Mouse (Mus musculus) kidney, postnatal 0 days (tissue): ENCODE results near the gene Prss30. TPM values are rescaled to one million over a fixed set of nuclear protein-coding genes. Genes with fewer than 3 reads are reported as not detected.

Experiments used
- ATAC-seq: fragments of 200-750 bp; cut with Nextera tagmentation; replicated peaks from 2 replicates; pipeline ENCODE4 v1.8.0; 2017; ENCODE audit warnings: low read depth, moderate number of reproducible peaks, moderate TSS enrichment, moderate library complexity; ENCODE audit not compliant: low FRiP score
- DNase-seq: peaks from one replicate; pipeline ENCODE4 v3.0.0-alpha.2; 2016; ENCODE audit warnings: low spot score
- H3K27ac ChIP-seq: fragments of 300-500 bp; sonication (generic); 2 replicates; pipeline ENCODE4 v1.5.1; 2014; ENCODE audit warnings: mild to moderate bottlenecking
- H3K27me3 ChIP-seq: fragments of 300-500 bp; sonication (generic); 2 replicates; pipeline ENCODE4 v1.6.1; 2014; ENCODE audit warnings: low read length, mixed read lengths; ENCODE audit not compliant: insufficient read depth
- H3K36me3 ChIP-seq: fragments of 300-500 bp; sonication (generic); 2 replicates; pipeline ENCODE4 v1.6.1; 2014; ENCODE audit warnings: low read length, mixed read lengths; ENCODE audit not compliant: insufficient read depth
- H3K4me1 ChIP-seq: fragments of 300-500 bp; sonication (generic); replicated peaks from 2 replicates; pipeline ENCODE4 v1.6.1; 2014; ENCODE audit warnings: antibody characterized with exemption, low read length, mixed read lengths; ENCODE audit not compliant: insufficient read depth
- H3K4me2 ChIP-seq: fragments of 300-500 bp; sonication (generic); 2 replicates; pipeline ENCODE4 v1.6.1; 2014; ENCODE audit warnings: mild to moderate bottlenecking, low read length, moderate library complexity, mixed read lengths
- H3K4me3 ChIP-seq: fragments of 300-500 bp; sonication (generic); replicated peaks from 2 replicates; pipeline ENCODE4 v1.5.1; 2014; ENCODE audit warnings: low read depth, low read length
- H3K9ac ChIP-seq: fragments of 300-500 bp; sonication (generic); 2 replicates; pipeline ENCODE4 v1.6.1; 2014; ENCODE audit warnings: low read depth, low read length
- H3K9me3 ChIP-seq: fragments of 300-500 bp; sonication (generic); replicated peaks from 2 replicates; pipeline ENCODE4 v1.6.1; 2016; ENCODE audit warnings: low read length, inconsistent platforms, mixed read lengths
- CTCF ChIP-seq: IDR thresholded peaks from 2 replicates; pipeline ENCODE4 v1.5.1; 2016; ENCODE audit warnings: antibody characterized with exemption, low read depth, mild to moderate bottlenecking, moderate library complexity
- WGBS: fragments of 180-500 bp; shearing (Covaris S2); extraction: QIAGEN DNeasy Blood & Tissue Kit; methylation state at CpG from one replicate; pipeline ENCODE4 v1.1.7; 2014; 5-methylcytosine and 5-hydroxymethylcytosine counted together
- polyA plus RNA-seq: library from polyadenylated mRNA; unstranded; fragments of >200 nt; fragmentation: Nextera tagmentation; extraction: Ambion mirVana; gene quantifications from 2 replicates; pipeline ENCODE4 v1.2.1, GENCODE M21; 2015

Prss30 gene
- polyA plus RNA-seq, 1 experiment from 2014 or later = 0.25 TPM

- H3K4me2 ChIP-seq = peak overlapping the region; percentile 39
- no peaks in the 10 kb centered on the region for H3K27me3 ChIP-seq
- WGBS = 36% methylated on average over 9 of the region's 9 CpGs
- no peaks in the 10 kb centered on the region for H3K9me3 ChIP-seq
- H3K4me3 ChIP-seq = no peak overlapping the region
- no peak for TF ChIP-seq CTCF
- H3K4me1 ChIP-seq = no peaks in the 10 kb centered on the region
- peak overlapping the region; percentile 83 for H3K27ac ChIP-seq
- H3K9ac ChIP-seq = no peak overlapping the region
- DNase-seq = peak; percentile 31
- peak; percentile 91 for ATAC-seq
- H3K36me3 ChIP-seq = no peaks in the 10 kb centered on the region
Observed at GRCm38 (mm10) chr17:23992789-23993553, 12.6 kb upstream of the Prss30 start.

DNA sequence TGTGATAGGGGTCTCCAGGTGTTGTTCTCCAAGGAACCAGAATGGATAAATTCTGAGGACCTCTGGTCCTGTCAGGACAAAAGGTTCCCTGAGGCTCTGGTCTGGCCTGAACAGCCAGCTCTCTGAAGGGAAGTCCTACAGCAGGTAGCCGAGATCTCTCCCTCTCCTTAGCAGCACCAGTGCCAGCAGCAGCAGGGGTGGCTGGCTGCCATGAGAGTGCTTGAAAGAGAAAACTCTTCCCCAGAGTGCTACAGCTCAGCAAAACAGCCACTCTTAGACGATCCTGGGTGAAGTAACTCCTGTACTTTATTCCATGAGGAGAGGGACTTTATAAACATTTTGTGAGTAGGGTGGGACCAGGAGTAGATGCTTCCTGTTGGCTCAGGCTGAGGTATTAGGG, 9.4 kb upstream of the Prss30 start:
- DNase-seq (no peak), ATAC-seq (no peak)
- Histone ChIP-seq H3K4me3 (no peak overlapping the region), H3K27ac (no peak overlapping the region), H3K27me3 (no peaks in the 10 kb centered on the region), H3K36me3 (no peaks in the 10 kb centered on the region), H3K4me2 (no peak overlapping the region), H3K4me1 (no peaks in the 10 kb centered on the region), H3K9ac (no peak overlapping the region), H3K9me3 (no peaks in the 10 kb centered on the region)
- no peak for TF ChIP-seq CTCF
- WGBS = 45% methylated on average over 2 of the region's 2 CpGs

- H3K36me3 ChIP-seq = no peaks in the 10 kb centered on the region
- no peak overlapping the region for H3K4me3 ChIP-seq
- DNase-seq (no peak), ATAC-seq (no peak)
- no peak overlapping the region for H3K4me2 ChIP-seq
- H3K27me3 ChIP-seq = no peaks in the 10 kb centered on the region
- TF ChIP-seq CTCF = no peak
- no peak overlapping the region for H3K27ac ChIP-seq
- 80% methylated on average over 1 of the region's 1 CpGs for WGBS
- H3K4me1 ChIP-seq = no peaks in the 10 kb centered on the region
- no peak overlapping the region for H3K9ac ChIP-seq
- no peaks in the 10 kb centered on the region for H3K9me3 ChIP-seq
Observed at GRCm38 (mm10) chr17:23984989-23985388, 4.6 kb upstream of the Prss30 start.

DNA sequence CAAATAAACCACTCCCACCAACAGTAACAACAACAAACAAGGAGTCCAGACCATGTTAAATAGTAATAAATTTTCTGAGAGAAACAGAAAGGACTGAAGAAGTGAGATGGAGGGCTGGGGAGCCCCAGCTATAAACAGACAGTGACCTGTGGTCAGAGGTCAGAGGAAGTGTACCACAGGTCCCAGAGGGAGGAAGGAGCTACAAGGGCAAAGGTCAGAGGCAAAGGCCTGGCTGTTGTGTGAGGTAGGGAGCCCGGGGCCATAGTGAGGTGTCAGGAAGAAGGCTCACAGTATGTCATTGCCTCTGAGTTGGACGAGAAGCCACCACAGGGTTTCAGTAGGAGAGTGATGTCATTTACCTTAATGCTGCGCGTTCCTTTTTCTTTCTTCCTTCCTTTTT, 2.5 kb upstream of the Prss30 start:
- TF ChIP-seq CTCF = no peak
- ATAC-seq (no peak), DNase-seq (no peak)
- Histone ChIP-seq H3K4me2 (no peak overlapping the region), H3K4me3 (no peak overlapping the region), H3K27me3 (no peaks in the 10 kb centered on the region), H3K9ac (no peak overlapping the region), H3K36me3 (no peaks in the 10 kb centered on the region), H3K27ac (no peak overlapping the region), H3K9me3 (no peaks in the 10 kb centered on the region), H3K4me1 (no peaks in the 10 kb centered on the region)
- WGBS = 29% methylated on average over 4 of the region's 4 CpGs

DNA sequence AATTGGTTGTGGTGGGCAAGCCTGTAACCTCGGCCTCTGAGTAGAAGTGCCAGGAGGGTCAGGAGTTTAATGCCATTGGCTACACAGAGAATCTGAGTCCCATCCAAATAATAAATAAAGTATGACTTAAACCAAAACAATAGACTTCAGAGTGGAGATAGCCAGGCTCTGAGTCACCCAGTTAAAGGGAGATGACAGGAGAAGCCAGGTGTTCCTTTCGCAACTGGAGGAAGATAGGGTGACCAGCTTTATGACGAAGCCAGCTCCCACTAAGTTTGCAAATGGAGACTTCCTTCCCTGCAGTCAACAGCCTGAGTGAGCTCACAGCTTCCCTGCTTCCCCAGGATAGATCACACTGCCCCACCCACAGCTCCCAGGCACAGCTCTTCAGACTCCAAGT, 895 bp downstream of the Prss30 start:
- ATAC-seq (no peak), DNase-seq (no peak)
- H3K4me2 ChIP-seq = no peak overlapping the region
- no peak overlapping the region for H3K9ac ChIP-seq
- no peak overlapping the region for H3K27ac ChIP-seq
- H3K4me1 ChIP-seq = no peaks in the 10 kb centered on the region
- H3K36me3 ChIP-seq = no peaks in the 10 kb centered on the region
- TF ChIP-seq CTCF = no peak
- 40% methylated on average over 3 of the region's 3 CpGs for WGBS
- no peak overlapping the region for H3K4me3 ChIP-seq
- H3K9me3 ChIP-seq = no peaks in the 10 kb centered on the region
- no peaks in the 10 kb centered on the region for H3K27me3 ChIP-seq

GRCm38 (mm10) chr17:23976665-23977064, 3.7 kb downstream of the Prss30 start:
- WGBS = 75% methylated on average over 4 of the region's 4 CpGs
- no peak for TF ChIP-seq CTCF
- no peaks in the 10 kb centered on the region for H3K27me3 ChIP-seq
- no peaks in the 10 kb centered on the region for H3K36me3 ChIP-seq
- no peak overlapping the region for H3K9ac ChIP-seq
- DNase-seq (no peak), ATAC-seq (peak; percentile 60; the same call in 1 of the 2 replicates)
- no peaks in the 10 kb centered on the region for H3K4me1 ChIP-seq
- no peak overlapping the region for H3K4me3 ChIP-seq
- no peaks in the 10 kb centered on the region for H3K9me3 ChIP-seq
- 0 out of 2 replicates have a peak overlapping the region, but pooled peaks have one; percentile 31 for H3K27ac ChIP-seq
- H3K4me2 ChIP-seq = no peak overlapping the region
